Mouse (Mus musculus) lung, adult 18-20 months (tissue): ENCODE data around the gene Nrd1.

ENCODE experiments used
- DNase-seq, 2 experiments: peaks; one replicate each; pipeline ENCODE4 v3.0.0; 2022; ENCODE audit warnings: mixed read lengths in 2 of 2

The Nrd1 gene

DNA sequence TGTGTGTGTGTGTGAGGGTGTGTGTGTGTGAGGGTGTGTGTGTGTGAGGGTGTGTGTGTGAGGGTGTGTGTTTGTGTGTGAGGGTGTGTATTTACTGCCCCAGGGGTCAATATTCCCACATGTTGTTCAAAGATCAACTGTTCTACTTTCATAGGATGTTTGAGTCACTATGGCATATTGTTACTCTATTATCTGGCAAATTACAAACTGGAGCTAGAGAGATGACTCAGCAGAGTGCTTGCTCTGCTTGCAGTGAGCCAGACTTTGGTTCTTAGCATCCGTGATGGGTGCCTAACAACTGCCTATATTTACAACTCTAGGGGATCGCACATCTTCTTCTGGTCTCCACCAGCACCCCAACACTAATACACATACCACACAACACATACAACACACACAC lies 29.4 kb downstream of the Nrd1 start:
- no peak for DNase-seq

DNA sequence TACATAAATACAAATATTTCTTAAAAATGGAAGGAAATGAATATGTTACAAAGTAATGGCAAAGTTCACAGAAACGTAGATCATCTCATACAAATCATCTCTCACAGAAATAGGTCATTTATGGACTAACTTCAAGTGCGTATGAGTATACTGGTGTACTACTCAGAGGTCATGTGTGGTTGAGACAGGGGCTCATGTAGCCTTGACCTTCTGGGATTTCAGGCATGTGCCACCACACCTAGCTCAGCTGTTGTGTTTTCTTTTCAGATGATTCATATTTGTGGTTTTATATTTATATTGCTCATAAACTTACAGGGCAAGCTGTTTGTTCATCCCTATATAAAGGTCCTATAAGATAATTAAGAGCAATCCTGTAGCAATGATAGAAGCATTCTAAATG lies 29.8 kb downstream of the Nrd1 start:
- no peak for DNase-seq

DNA sequence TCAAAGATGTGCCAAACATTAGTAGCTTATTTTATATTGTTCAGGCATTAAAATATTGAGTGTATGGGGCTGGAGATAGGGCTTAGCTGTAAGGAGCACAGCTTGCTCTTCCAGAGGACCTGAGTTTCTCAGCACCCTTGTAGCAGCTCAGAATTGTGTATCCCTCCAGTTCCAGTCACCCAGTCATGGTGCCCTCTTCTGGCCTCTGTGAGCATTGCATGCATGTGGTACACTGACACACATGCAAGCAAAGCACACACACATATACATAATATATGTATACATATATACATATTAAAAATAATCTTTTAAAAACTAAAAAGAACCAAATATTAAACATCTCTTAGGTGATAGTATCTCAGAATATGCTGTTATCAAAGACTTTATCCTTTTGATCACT lies 35.9 kb downstream of the Nrd1 start:
- DNase-seq, result peak; percentile 54 to 61

DNA sequence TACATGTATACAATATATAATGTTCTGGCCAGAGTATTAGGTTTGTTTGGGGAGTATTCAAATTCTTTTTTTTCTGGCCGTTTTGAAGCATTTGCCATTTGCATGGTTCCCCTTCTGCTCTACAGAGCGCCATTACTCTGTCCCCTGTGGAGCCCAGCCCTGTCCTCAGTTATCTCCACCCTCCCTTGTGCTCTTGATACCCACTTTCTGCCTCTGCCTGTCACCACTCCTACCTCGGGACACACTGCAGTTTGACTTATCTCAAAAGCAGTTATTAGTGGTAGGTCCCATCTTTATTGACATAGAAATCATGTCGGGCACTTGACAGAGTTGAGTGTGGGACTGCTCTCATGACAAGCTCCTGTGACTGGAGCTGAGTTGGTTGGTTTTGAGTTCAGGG lies 42.3 kb downstream of the Nrd1 start:
- no peak for DNase-seq

DNA sequence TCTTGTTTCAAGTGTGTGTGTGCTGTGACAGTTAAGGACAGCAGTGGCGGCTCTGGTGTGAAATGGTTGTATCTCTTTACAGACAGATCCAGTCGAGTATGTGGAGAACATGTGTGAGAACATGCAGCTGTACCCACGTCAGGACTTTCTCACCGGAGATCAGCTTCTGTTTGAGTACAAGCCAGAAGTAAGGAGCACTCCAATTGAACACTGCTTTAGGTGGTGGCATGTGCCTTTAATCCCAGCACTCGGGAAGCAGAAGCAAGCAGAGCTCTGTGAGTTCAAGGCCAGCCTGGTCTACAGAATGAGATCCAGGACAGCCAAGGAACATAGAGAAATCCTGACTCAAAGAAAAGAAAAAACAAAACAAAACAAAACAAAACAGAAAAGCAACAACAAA lies 42.8 kb downstream of the Nrd1 start:
- no peak for DNase-seq

DNA sequence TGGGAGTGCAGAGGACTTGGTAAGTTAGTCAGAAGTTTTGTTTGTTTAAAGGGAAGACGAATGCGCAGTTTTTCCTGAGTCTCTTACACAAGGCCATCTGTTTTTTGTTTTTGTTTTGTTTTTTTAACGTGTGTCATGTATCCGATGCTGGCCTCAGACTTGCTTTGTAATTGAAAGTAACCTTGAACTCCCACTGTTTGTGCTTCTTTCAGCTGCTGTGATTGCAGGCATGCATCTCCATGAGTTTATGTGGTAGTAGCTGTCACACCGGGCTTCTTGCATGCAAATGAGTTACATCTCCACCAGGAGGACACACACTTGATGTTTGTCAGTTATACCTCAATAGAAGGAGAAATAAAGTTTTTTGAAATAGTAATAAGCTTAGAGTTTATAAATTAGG lies 43.3 kb downstream of the Nrd1 start:
- DNase-seq, result no peak

DNA sequence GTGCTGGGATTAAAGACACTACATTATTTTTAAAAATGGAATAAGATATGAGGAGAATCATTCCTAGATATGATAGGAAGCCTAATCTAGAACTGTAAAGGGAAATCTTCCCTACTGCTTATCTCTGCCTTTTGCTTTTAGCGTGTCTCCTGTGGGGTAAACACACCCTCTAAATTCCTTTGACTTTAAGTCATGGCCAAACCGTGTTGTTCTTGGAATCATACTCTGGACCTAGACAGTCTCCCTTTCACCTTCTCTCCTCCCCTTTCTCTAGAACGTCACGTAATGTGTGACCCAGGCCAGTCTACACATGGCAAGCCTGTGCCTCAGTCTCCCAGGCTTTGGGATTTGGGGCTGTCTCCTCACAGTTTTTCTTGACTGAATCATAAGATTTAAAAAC lies 47.8 kb downstream of the Nrd1 start:
- no peak for DNase-seq

DNA sequence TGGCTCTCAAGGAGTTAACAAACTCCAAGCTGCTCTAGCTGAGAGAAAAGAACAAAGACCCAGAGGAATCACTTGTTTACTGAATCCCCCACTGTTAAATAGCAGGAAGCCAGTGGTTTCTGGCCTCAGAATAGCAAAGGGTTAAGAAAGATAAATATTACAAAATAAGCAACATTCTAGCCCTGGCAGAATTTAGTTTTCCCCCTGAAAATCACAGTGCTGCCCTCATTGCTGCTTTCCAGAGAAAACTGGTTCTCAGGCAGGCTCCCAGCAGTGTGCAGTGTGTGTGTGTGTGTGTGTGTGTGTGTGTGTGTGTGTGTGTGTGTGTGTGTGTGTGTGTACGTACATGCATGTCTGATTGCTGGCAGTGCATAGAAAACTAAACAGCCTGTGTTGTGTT lies 51.8 kb downstream of the Nrd1 start:
- DNase-seq, result no peak

DNA sequence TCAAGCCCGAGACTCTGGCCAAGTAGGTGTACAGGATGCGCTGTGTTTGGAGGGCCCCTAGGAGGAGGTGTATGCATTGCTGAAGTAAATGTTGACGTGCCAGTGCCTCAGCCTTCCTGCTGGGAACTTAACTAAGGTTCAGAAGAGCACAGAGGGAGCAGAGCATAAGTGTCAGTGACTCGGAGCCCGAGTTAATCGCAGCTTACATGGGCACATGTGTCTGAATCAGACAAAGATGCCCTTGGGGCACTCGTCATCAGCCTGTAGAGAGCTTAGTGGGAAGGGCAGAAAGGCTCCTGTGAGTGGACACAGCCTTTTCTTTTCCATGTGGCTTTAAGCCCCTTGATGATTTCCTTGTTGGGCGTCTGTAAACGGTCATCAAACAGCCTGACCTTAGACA lies 53.5 kb downstream of the Nrd1 start:
- no peak for DNase-seq

DNA sequence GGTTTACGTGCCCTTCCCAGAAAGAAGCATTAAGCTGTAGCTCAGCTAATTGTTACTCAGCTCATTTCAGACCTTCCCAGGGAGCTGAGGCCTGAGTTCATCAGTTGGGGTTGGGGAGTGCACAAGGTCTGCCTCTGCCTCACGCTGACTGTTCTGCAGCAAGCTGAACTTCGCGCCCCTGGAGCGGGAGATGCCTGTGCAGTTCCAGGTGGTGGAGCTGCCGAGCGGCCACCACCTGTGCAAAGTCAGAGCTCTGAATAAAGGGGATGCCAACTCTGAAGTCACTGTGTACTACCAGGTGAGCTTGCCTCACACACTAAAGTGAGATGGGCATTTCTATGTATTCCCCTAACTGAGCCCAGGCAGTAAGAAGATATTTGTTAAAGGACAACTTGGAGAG lies 55.9 kb downstream of the Nrd1 start:
- DNase-seq, result no peak

DNA sequence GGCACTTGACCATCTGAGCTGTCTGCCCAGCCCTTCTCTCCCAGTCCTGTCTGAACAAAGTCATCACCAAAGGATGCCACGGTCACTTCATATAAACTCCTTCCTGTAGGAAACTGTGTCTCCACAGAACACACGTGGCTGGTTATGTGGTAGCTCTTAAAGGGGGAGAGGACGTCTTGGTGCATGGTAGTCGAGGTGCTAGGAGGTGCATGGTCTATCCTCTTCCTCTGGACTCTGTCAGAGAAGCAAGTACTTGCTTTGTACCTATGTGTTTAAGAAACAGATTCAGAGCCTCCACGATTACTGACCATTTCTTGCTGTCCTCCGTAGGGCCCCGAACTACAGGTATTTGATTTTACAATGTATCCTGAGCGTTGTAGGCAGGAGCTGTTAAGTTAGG lies 57.2 kb downstream of the Nrd1 start:
- DNase-seq, result no peak

DNA sequence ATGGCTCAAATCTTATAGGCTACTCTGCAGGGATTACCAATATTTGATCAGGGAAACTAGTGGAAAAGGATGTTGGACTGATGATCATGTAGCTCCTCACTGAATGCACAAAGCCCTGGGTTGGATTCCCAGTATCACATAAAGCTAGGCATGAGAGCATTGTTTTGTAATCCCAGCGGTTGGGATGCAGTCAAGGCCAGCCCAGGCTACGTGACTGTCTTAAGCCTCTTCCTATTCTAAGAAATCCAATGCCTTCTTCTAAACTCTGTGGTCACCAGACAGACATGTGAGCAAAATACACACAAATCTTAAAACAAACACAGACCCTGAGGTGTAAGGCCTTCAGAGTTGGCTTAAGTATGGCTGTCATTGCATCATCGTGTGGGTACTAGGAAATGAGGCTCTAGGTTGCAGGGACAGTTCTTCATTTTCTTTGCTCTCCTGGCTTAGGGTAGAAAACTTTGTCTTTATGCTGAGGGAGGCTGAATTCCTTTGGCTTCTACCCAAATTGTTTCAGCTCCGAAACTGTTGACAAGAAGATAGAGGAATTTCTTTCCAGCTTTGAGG lies 58.9 kb downstream of the Nrd1 start:
- peak in 1 of 2 experiments; percentile 6 for DNase-seq

DNA sequence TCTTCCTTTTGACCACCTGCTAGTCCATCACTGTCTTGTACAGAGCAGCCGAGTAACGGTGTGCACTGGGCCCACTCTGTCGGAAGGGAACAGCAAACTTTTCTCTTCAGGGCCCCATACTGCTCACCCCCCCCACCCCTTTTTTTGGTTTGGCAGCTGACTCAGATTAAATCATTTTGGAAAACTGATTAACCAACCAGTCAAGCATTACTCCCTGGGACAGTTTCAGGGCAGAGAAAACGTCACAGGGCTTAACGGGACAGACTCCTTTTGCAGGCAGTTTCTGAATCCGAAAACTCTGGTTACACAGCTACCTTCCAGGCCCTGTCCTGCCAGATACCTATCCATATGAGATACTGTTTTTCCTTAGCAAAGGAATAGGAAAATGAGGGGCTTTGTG lies 64.5 kb downstream of the Nrd1 start:
- no peak for DNase-seq

DNA sequence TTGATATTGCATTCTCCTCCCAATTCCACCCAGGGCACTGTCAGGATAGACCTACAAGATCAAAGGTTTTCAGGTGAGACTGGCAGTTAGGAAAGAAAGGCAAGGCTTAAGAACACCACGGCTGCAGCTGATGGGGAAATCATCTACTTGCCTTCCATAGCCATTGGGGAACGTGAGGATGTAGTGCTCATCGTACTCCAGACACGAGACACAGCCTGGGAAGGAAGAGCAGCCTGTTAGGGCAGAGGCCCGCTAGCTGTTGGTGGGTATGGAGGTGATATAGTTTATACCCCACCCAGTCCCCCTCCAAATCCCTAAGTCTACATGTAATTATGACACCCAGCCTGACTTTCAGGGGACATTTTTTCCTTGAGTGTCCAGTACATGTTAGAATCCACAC lies 65.3 kb downstream of the Nrd1 start:
- no peak for DNase-seq

DNA sequence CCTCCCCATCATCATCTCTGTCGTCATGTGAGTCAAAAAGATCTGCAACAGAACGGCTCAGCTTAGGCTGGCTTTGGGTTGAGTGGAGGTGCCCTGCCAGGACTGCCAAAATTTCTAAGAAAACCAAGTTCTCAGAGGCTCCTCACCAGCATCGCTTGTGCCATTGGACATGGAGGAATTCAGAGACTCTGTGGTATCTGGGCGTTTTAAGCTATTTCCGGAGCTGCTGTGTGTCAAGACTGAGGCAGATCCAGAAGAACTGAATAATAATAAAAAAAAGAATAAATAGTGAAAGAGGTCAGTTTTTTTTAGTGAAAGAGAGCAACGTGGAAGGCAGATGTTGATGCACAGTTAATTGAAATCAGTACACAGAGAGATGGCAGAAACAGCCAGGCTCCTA lies 72.4 kb downstream of the Nrd1 start:
- DNase-seq, result no peak

DNA sequence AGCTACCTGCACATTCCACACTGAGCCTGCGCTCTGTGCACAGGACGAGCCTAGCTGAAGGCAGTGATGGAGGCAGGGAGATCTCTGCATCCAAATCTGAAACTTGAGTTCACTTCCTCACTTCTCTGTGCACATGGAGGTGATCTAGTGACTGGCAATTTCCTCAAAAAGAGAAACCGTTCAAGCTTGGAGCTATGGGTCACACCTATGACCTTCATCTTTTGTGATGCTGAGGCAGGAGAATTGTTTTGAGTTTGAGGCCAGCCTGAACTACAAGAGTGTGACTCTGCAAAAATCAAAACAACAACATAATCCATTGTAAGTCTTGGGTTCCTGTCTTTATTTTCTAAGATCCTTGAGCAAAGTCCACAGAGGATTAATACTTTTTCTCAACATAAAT lies 72.8 kb downstream of the Nrd1 start:
- no peak for DNase-seq

DNA sequence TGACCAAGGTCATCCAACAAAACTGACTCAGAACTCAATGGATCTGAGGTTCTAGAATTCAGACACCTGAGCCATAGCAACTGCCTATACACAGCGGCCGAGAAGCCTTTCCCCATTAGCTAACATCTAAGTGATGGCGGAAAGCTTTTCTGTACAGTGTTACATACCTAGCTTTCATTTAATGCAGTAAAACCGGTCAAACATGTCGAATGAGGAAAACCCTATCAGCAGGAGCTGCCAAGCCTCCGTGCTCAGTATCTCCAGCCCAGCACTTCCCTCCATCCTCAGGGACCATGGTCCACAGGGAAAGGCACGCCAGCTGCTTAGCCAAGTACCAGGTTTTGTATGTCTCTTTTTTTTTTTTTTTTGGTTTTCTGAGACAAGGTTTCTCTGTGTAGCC lies 78.5 kb downstream of the Nrd1 start:
- peak in 1 of 2 experiments; percentile 16 for DNase-seq

DNA sequence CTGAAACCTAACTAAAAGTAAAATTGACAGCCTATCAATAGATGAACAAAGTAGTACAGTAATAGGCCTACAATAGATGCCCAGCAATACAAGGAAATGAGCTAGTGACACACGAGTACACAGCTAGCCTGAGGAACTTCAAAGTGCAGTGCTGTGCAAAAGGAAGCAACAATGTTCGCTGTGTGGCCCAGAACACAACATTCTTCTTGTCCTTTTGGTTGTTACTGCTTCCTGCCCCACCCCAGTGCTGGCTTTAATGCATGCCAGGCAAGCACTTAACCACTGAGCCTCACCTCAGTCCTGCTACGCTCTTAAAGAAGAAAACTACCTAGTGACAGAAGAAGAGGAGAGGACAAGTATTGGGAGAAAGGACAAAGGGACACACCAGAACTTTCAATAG lies 79.2 kb downstream of the Nrd1 start:
- peak; percentile 46 to 69 for DNase-seq

DNA sequence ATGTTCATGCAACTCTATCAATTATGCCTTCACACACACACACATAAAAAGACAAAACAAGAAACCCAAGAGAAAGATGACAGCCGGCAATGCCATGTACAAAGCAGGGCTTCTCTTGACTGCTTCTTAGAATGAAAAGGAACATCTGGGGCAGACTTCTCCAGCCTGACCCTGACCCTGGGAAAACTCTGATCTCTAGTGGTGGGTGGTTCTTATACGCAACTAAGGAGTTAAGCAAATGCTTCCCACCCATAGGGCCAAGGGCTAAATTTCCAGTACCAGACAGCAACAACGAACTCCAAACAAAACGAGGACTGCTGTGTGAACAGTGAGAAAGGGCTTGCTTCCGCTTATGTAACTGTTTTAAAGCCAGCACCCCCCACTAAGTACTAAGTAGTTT lies 79.7 kb downstream of the Nrd1 start:
- peak in 1 of 2 experiments; percentile 22 for DNase-seq

DNA sequence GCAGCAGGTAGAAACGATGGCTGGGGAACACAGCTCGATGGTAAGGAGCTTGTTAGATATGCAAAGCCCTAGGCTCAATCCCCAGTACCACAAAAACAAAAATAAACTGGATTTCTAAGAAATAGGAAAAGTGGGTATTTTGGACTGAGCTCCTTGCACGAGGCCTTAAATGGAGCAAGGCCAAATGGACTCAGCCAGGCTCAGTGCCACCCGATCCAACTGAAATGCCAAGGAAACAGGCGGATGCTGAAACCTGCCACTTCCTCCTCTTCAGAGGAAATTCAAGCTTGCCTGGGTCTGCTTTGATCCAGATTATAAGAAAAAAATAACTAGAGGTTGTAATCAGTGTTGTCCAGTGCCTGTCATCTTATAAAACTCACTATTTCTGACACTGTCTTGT lies 88.7 kb downstream of the Nrd1 start:
- no peak for DNase-seq

DNA sequence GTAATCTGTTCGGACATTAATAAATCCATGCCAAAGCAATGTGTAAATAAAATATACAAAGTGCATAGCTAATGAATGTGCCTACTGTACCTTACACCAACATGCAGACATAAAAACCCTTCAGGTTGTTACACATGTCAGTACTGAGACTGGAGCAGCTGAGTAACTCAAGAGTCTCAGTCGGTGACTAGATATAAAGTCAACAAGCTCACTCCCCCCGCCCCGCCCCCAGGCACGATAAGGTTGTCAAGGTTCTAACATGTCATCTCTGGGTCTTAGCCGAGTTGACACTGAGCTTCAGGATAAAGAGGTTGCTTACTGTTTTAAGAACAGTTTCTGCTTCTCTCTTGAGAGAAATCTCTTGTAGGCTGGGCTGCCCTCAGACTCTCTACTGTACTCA lies 89.5 kb downstream of the Nrd1 start:
- DNase-seq, result peak in 1 of 2 experiments; percentile 18

DNA sequence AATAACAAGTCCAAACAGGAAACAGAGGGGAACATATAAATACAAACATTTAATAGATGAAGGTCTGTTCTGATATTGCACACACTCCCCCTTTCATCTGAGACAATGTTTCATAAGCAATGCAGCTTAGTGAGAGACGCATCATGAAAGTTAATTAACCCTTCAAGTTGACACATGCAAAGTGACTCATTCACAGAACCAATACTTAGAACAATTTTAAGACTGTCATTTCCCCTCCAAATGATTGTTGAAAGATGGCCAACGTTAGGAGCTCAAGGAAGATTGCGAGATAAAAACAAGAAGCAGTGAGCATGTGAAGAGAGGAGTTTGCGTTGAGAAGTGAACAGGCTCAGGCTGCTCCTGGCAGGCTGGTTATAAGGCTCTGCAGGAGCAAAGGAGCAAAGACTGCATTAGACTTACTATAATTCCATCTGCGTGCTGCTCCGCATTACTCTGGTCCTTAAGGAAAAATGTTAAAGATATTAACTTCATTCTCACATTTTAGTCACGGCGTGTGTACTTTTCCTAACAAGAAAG lies 90.9 kb downstream of the Nrd1 start:
- no peak for DNase-seq

DNA sequence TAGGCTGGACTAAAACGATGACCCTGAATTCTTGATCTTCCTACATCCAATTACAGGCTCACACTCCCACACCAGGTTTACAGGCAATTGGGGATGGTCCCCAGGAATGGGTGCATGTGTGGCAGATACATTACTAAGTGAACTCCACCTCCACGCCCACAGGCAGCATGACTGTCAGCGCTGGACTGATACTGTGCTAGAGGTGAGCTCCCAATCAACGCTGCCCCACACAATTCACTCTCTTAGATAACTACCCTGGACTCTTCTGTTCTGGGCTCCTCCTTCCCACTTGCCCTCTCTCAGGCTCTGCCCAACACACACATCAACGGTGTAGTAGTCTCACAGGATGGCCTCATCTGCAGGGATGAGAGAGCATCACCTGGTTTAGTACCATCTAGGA lies 91.9 kb downstream of the Nrd1 start:
- DNase-seq, result no peak

DNA sequence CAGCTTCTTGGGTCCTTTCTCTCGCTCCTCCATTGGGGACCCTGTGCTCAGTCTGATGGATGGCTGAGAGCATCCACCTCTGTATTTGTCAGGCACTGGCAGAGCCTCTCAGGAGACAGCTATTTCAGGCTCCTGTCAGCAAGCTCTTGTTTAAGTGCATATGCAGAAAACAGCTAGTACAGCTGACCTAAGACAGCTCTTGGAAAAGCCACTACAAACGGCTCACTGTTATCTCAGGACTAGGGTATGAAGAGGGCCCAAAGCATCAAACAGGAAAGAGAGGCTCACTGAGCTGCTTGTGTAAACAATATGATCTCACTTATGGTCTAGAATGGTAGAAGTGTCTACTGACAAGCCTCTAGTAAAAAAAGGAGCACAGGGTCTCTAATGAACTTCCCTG lies 93.8 kb downstream of the Nrd1 start:
- DNase-seq, result no peak

DNA sequence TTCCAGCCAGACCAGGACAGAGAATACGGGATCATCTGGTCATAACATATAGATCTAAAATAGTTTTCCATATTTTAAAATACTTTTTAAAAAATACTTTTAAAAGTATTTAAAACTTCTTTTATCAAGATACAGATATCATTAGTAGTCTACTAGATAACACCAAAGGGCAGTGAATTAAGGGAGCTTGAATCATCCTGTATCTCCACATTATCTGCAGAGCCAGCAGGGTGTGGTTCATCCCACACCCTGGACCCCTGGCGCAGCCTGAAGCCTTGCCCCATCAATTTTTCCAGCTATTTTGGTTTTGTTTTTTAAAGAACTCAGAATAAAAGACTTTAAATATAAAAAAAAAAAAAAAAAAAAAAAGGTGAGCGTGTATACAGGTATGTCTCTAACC lies 98.4 kb downstream of the Nrd1 start:
- DNase-seq, result no peak

DNA sequence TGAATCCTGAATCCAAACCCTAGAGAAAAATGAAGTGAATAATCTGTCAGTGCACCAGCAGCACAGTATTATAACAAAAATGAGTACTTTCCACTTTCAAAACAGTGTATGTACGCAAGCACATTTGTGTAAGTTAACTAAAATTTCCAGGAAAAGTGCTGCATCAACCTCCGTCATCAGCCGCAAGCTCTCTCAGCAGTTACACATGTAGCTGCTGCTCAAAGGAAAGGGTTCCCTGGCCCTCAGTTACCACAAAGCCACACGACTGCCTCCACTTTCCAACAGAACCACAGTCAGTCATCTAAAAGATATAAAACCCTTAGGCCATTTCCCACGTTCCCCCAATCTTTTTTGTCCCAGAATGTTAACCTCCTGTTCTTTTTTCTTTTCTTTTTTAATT lies 102.1 kb downstream of the Nrd1 start:
- DNase-seq, result no peak
